Mouse (Mus musculus): ENCODE measurements around the gene Itsn1. TPM values are rescaled to one million over a fixed set of nuclear protein-coding genes. Genes with fewer than 3 reads are reported as not detected.

Itsn1 gene
- polyA plus RNA-seq, 1 experiment, result 20.5 TPM

DNA sequence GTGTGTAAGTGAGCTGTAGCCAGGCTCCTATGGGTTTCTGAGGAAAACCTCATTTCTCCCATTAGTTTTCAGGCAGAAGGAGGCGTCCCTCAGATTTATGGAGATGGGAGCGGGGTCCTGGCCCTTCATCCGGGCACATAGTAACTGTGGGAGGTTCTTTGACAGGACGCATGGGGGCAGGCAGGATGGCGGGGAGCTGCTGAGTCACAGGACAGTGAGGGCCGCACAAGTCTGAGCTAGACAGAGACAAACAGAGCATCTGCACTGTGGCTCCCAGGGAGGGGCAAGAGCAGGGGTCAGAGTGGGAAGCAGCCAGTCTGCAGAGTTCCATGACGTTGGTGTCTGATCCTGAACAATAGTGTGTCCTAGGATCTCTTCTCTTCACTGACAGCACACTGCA is 133.8 kb downstream of the Itsn1 start:
- Histone ChIP-seq H3K27me3 (replicated peaks; ENCODE audit: control insufficient read depth, insufficient read depth, low read length) (no peaks in the 10 kb centered on the region), H3K4me1 (ENCODE audit: control insufficient read depth, insufficient read depth, low read length) (peaks cover 12% of the 10 kb centered on the region), H3K4me3 (ENCODE audit: insufficient read depth, low read depth, low read length) (no peak overlapping the region), H3K36me3 (ENCODE audit: control insufficient read depth, insufficient read depth, low read length) (no peaks in the 10 kb centered on the region), H3K27ac (ENCODE audit: insufficient read depth, low read depth, low read length) (no peak overlapping the region; the same call in 1 of the 2 replicates)
- peak; percentile 63 for DNase-seq
- WGBS, result 63% methylated on average over 7 of the region's 7 CpGs
- TF ChIP-seq CTCF (conservative IDR thresholded peaks at IDR 0.05; ENCODE audit: insufficient read depth, insufficient read length, low read depth, low read length), result no peak
- TF ChIP-seq POLR2A (IDR thresholded peaks at IDR 0.05; ENCODE audit: low read depth, low read length), result no peak

GRCm38 (mm10) chr16:91864646-91865332 is 135.7 kb downstream of the Itsn1 start:
- H3K36me3 ChIP-seq (ENCODE audit: control insufficient read depth, insufficient read depth, low read length), result no peaks in the 10 kb centered on the region
- no peak overlapping the region for H3K27ac ChIP-seq (ENCODE audit: insufficient read depth, low read depth, low read length)
- peak; percentile 42 for DNase-seq
- no peak overlapping the region for H3K4me3 ChIP-seq (ENCODE audit: insufficient read depth, low read depth, low read length)
- 66% methylated on average over 10 of the region's 10 CpGs for WGBS
- TF ChIP-seq CTCF (conservative IDR thresholded peaks at IDR 0.05; ENCODE audit: insufficient read depth, insufficient read length, low read depth, low read length), result no peak
- TF ChIP-seq POLR2A (IDR thresholded peaks at IDR 0.05; ENCODE audit: low read depth, low read length), result no peak
- H3K4me1 ChIP-seq (ENCODE audit: control insufficient read depth, insufficient read depth, low read length), result peaks cover 12% of the 10 kb centered on the region
- H3K27me3 ChIP-seq (replicated peaks; ENCODE audit: control insufficient read depth, insufficient read depth, low read length), result no peaks in the 10 kb centered on the region

DNA sequence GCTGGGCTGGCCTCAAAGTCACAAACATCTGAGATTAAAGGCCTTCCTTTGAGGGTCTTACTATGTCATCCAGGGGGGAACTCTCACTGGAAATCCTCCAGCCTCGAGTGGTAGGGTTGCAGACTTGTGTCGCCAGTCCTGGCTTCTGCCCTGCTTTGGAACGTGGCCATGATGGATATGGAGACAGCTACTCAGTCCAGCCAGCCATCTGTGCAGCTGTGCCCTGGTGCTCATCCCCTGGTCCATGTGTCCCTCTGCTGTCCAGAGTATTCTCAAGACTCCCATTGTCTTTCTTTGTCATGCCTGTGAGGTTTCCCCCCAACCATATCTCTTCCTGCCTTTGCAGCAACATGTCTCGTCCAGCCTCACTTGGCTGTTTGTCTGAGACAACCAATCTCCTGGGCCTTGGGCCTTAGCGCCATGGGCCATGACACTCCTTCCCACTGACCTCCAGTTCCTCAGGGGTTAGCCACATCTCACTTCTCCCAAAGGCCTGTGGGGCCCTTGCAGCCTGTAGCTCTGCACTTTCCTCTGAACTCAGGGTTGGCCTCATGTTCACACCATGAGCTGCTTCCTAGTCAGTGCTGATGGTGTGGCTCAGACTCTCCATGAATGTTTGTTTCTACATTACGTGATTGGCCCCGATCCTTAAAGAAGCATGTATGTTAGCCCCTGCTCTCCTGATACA is 136.6 kb downstream of the Itsn1 start:
- Histone ChIP-seq H3K4me1 (ENCODE audit: control insufficient read depth, insufficient read depth, low read length) (peaks cover 10% of the 10 kb centered on the region), H3K27ac (ENCODE audit: insufficient read depth, low read depth, low read length) (no peak overlapping the region), H3K4me3 (ENCODE audit: insufficient read depth, low read depth, low read length) (no peak overlapping the region), H3K27me3 (replicated peaks; ENCODE audit: control insufficient read depth, insufficient read depth, low read length) (no peaks in the 10 kb centered on the region), H3K36me3 (ENCODE audit: control insufficient read depth, insufficient read depth, low read length) (no peaks in the 10 kb centered on the region)
- no peak for DNase-seq
- TF ChIP-seq CTCF (conservative IDR thresholded peaks at IDR 0.05; ENCODE audit: insufficient read depth, insufficient read length, low read depth, low read length) (no peak; the same call in 1 of the 2 replicates), POLR2A (IDR thresholded peaks at IDR 0.05; ENCODE audit: low read depth, low read length) (no peak)
- WGBS, result 80% methylated on average over 7 of the region's 7 CpGs

- Histone ChIP-seq H3K27ac (ENCODE audit: insufficient read depth, low read depth, low read length) (no peak overlapping the region), H3K4me3 (ENCODE audit: insufficient read depth, low read depth, low read length) (no peak overlapping the region), H3K4me1 (ENCODE audit: control insufficient read depth, insufficient read depth, low read length) (peaks cover 4% of the 10 kb centered on the region), H3K36me3 (ENCODE audit: control insufficient read depth, insufficient read depth, low read length) (no peaks in the 10 kb centered on the region), H3K27me3 (replicated peaks; ENCODE audit: control insufficient read depth, insufficient read depth, low read length) (no peaks in the 10 kb centered on the region)
- 90% methylated on average over 5 of the region's 5 CpGs for WGBS
- TF ChIP-seq POLR2A (IDR thresholded peaks at IDR 0.05; ENCODE audit: low read depth, low read length) (no peak), CTCF (conservative IDR thresholded peaks at IDR 0.05; ENCODE audit: insufficient read depth, insufficient read length, low read depth, low read length) (no peak)
- no peak for DNase-seq
These were observed 137.2 kb downstream of the Itsn1 start for GRCm38 (mm10) chr16:91866258-91866634.

DNA sequence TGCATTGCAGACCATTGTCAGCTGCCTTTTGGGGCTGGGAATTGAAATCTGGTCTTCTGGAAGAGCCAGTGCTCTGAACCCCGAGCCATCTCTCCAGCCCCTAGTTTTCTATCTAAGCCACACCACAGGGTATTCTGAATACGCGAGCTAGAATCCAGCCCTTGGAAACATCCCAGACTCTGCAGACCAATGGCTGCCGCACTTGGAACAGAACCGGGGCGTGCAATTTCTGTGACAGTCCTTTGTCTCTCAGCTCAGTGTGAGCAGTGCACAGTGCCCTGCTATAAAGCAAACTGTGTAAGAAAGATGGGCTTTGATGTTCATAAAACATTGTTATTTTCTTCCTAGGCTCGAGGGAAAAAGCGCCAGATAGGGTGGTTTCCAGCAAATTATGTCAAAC is 138.6 kb downstream of the Itsn1 start:
- WGBS, result 92% methylated on average over 8 of the region's 8 CpGs
- no peak overlapping the region for H3K4me3 ChIP-seq (ENCODE audit: insufficient read depth, low read depth, low read length)
- no peak overlapping the region for H3K27ac ChIP-seq (ENCODE audit: insufficient read depth, low read depth, low read length)
- H3K4me1 ChIP-seq (ENCODE audit: control insufficient read depth, insufficient read depth, low read length), result 0 out of 2 replicates have a peak, but pooled peaks cover 3% of the 10 kb centered on the region
- H3K27me3 ChIP-seq (replicated peaks; ENCODE audit: control insufficient read depth, insufficient read depth, low read length), result no peaks in the 10 kb centered on the region
- DNase-seq, result no peak
- TF ChIP-seq CTCF (conservative IDR thresholded peaks at IDR 0.05; ENCODE audit: insufficient read depth, insufficient read length, low read depth, low read length) (no peak), POLR2A (IDR thresholded peaks at IDR 0.05; ENCODE audit: low read depth, low read length) (no peak)
- no peaks in the 10 kb centered on the region for H3K36me3 ChIP-seq (ENCODE audit: control insufficient read depth, insufficient read depth, low read length)

- TF ChIP-seq CTCF (conservative IDR thresholded peaks at IDR 0.05; ENCODE audit: insufficient read depth, insufficient read length, low read depth, low read length) (no peak), POLR2A (IDR thresholded peaks at IDR 0.05; ENCODE audit: low read depth, low read length) (no peak)
- DNase-seq, result peak; percentile 60
- no peaks in the 10 kb centered on the region for H3K36me3 ChIP-seq (ENCODE audit: control insufficient read depth, insufficient read depth, low read length)
- H3K4me3 ChIP-seq (ENCODE audit: insufficient read depth, low read depth, low read length), result no peak overlapping the region
- H3K4me1 ChIP-seq (ENCODE audit: control insufficient read depth, insufficient read depth, low read length), result 0 out of 2 replicates have a peak, but pooled peaks cover 3% of the 10 kb centered on the region
- 85% methylated on average over 28 of the region's 28 CpGs for WGBS
- no peaks in the 10 kb centered on the region for H3K27me3 ChIP-seq (replicated peaks; ENCODE audit: control insufficient read depth, insufficient read depth, low read length)
- H3K27ac ChIP-seq (ENCODE audit: insufficient read depth, low read depth, low read length), result no peak overlapping the region
These were observed 140.1 kb downstream of the Itsn1 start for GRCm38 (mm10) chr16:91868943-91869911.
